Mouse (Mus musculus) layer of hippocampus, postnatal 14 days (tissue): Measurements from ENCODE around the gene Ptpn13. TPM values are rescaled to one million over a fixed set of nuclear protein-coding genes. Genes with fewer than 3 reads are reported as not detected.

Source experiments
- DNase-seq, 2 experiments: peaks; one replicate each; pipeline ENCODE4 v3.0.0; 2021 to 2022; ENCODE audit warnings: low spot score in 2 of 2, mixed read lengths in 1 of 2
- total RNA-seq, 2 experiments: library from RNA; stranded (reverse); gene quantifications; 2 replicates each; pipeline ENCODE4 v1.2.3; 2021

Ptpn13 gene
- total RNA-seq, 2 experiments from 2014 or later: 8.2 to 10.1 TPM

GRCm38 (mm10) chr5:103515876-103516275 is 90.9 kb downstream of the Ptpn13 start:
- DNase-seq: no peak

DNA sequence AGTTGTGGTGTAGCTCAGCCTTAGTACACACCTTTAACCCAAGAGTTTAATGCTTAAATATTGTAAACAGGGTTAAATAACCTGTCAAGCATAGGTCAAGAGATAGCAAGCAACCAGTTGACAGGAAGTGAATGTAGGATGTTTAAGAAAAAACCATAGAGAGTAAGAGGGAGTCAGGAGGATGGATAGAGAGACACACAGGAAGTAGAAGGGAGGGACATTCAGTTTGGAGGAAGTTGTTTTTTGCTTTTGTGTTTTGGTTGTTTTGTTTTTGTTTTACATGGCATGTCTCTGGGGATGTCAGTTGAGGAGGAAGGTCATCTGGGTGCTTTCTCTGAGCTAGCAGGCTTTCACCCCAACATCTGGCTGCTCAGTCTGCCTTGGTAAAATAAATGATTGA is 91.6 kb downstream of the Ptpn13 start:
- DNase-seq: no peak

DNA sequence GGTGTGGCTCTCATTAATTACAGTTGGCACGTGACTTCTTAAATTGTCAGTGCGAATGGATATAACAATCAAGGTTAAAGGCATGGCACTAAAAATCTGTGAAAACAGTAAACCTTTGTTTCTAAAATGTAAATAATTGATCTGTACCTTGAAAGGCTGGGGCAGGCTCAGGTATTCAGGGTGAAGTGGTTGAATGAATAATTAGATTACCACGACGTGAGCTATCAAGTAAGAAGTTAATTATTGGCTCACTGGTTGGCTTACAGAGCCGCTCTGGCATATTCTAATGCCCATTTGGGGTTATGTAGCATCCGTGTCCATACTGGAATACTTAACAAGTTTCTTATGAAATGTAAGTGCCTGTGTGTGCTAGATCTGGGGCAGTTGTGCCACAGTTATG is 92.6 kb downstream of the Ptpn13 start:
- no peak for DNase-seq

DNA sequence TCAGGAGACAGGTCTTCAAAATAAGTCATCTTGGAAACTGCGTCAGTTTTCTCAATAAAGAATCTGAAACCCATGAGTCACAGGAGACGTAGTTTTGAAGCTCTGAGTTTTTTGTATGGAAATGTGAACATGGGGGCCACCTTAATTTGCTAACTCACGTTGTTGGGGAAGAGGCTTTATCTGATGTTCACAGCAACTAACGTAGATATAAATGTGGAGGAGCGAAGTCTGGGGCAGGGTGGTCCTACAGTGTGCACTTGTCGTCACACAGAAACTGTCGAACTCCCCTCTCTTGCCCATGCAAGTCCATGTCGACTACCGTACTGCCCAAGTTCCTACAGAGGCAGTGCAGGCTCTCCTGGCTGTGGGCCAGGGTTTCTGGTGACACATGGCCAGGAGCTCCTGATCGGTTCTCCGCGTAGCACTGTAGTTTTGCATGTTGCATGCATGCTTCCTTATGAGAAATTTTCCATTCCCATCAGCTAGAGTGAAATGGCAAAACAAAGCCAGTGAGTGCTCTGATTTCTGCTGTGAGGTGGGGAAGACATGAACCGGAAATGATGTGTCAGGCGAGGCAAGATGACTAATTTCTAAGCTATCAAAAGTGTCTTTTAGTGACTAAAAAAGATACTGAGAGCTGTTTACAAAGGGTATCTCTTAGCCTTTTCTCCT is 93.9 kb downstream of the Ptpn13 start:
- no peak for DNase-seq

- DNase-seq: no peak
Observed at GRCm38 (mm10) chr5:103522371-103522770, 97.4 kb downstream of the Ptpn13 start.

DNA sequence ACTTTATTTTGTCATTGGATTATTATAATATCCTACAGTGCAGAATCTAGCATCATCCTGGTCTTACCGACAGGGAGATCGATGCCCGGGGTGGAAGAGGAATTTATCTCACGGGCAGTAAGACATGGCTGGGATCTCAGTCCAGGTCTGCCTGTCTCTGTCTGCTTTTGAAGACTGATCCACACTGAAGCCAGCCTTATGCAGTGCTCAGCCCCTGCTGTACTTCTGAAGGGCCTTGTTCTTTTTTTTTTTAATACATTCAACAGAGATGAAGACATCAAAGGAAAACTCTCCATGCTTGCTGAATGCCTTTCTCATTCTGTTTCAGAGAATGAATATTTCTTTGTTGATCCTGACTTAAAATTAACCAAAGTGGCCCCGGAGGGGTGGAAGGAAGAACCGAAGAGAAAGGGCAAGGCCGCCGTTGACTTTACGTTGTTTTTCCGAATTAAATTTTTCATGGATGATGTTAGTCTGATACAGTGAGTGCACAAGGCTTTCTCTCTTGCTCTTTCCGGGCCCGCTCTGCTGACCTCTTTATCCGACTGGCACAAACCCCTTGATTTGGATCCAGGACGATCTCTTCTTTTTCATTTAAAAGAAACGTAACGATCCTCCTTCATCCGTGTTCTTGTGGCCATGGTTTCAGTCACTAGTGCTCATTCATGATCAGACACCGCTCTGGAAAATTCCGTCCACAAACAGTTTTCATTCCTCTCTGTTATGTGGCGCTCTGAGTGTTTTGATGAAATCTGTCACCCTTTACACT is 101.9 kb downstream of the Ptpn13 start:
- no peak for DNase-seq

GRCm38 (mm10) chr5:103527437-103527718 is 102.4 kb downstream of the Ptpn13 start:
- no peak for DNase-seq

DNA sequence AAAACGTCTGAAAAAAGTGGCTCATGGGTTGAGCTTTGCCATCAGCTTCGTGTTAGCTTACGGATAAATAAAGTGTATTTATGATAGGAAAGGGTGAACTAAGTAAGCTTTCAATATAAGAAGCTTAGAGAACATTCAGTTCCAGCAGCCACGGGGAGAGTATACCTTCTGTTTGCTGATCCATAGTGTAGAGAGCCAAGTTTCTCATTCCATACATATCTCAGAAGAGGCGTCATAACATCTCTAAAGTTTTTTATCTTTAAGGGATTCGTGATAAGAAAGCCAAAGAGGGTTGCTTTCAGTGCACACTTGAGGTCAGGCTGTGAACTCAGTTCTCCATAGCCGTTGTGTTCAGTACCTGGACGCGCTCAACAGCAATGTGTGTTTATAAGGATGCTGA is 105.2 kb downstream of the Ptpn13 start:
- DNase-seq: no peak

DNA sequence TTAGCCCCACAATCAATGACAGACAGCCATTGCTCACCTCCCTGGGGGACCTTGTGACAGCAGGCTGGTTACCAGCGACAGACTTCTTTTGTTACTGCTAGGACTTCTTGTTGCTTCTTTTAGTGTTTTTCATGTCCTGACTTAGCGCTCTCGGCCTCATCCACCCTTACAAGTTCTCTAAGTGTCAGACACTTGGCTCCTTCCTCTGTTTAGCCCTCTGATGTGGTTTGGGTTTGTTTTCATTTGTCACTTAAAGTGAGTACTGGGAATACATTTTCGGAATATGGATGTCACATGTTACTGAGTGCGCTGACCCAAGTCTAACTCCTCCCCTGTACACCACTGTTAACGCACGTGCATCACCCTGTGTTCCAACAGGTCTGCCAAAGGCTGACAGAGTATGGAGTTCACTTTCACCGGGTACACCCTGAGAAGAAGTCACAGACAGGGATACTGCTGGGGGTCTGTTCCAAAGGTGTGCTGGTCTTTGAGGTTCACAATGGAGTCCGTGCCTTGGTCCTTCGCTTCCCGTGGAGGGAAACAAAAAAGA is 107.9 kb downstream of the Ptpn13 start:
- no peak for DNase-seq

DNA sequence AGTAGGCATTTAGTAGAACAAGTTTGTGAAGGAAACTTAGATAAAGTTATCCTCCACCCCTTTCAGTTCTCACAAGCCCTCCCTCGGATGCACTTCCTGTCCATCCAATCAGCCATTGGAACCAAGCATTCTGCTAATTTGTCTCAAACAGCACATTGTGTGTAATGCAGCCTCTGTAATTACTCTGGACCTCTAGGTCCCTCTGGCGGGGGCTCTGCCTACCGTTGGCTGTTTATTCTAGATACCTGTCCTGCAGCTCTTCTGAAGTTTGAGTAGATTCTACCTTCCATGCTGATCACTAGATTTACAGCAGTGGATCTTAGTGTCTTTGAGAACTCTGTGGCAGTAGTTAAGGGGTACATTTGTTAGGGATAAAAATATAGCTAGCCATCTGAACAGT is 109.5 kb downstream of the Ptpn13 start:
- no peak for DNase-seq

- no peak for DNase-seq
Observed at GRCm38 (mm10) chr5:103537429-103537828, 112.4 kb downstream of the Ptpn13 start.

GRCm38 (mm10) chr5:103540612-103541011 is 115.6 kb downstream of the Ptpn13 start:
- no peak for DNase-seq

DNA sequence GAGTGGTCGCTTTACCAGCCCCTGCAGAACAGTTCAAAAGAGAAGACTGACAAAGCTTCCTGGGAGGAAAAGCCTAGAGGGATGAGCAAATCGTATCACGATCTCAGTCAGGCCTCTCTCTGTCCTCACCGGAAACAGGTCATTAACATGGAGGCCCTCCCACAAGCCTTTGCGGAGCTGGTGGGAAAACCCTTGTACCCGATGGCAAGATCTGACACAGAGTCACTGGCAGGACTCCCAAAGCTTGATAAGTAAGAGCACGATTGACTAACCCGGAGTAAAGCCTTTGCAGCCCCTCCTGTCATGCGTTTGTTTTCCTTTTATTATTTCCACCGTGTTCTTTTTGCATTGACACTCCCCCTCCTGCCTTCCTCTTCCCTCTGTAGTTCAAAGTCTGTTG is 116.1 kb downstream of the Ptpn13 start:
- peak; percentile 9 to 13 for DNase-seq

- peak in 1 of 2 experiments; percentile 7 for DNase-seq
Observed at GRCm38 (mm10) chr5:103541542-103541941, 116.5 kb downstream of the Ptpn13 start.

GRCm38 (mm10) chr5:103545381-103546000 is 120.5 kb downstream of the Ptpn13 start:
- no peak for DNase-seq

DNA sequence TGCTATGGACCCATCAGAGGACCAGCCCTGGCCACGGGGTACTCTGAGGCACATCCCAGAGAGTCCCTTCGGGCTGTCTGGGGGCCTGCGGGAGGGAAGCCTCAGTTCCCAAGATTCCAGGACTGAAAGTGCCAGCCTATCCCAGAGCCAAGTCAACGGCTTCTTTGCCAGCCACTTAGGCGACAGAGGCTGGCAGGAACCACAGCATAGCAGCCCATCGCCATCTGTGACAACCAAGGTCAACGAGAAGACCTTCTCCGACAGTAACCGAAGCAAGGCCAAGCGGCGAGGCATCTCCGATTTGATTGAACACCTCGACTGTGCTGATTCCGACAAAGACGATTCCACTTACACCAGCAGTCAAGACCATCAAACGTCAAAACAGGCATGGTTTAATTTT is 129.8 kb downstream of the Ptpn13 start:
- DNase-seq: no peak

DNA sequence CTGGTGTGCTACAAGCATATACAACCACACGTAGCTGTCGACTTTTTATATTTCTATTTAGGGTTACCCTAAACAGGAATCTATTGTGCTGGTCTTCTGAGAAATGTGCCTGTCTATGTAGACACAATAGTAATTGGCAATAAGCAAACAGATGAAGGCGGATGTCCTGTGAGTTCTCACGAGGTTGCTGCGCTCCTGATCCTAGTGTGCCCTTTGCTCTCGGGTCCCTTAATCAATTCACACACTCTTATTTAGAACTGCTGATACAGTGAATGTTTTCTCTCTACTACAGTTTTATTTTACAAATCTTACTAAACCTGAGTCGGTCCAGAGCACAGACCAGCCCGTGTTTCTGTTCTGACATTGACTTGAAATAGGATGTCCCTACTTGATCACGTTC is 135.6 kb downstream of the Ptpn13 start:
- DNase-seq: no peak

DNA sequence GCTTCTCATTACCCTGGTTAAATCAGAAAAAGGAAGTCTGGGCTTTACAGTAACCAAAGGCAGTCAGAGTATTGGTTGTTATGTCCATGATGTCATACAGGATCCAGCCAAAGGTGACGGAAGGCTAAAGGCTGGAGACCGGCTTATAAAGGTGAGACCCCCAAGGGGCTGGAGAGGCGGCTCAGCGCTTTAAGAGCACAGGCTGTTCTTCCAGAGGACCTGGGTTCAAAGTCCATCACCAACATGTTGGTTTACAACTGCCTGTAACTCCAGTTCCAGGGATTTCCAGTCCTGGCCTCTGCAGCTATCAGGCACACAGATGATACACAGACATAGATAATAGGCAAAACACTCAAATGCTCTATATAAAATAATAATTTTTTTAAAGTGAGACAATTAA is 143.0 kb downstream of the Ptpn13 start:
- DNase-seq: no peak

DNA sequence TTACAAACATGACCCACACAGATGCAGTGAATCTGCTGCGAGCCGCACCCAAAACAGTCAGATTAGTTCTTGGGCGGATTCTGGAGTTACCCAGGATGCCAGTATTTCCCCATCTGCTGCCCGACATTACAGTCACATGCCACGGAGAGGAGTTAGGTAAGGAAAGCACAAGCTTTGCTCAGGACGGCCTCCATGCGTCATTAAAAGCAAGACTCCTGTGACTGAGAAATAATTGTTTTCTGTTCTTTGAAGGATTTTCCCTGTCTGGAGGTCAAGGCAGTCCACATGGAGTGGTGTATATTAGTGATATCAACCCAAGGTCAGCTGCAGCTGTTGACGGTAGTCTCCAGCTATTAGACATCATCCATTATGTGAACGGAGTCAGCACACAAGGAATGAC is 144.5 kb downstream of the Ptpn13 start:
- DNase-seq: no peak

DNA sequence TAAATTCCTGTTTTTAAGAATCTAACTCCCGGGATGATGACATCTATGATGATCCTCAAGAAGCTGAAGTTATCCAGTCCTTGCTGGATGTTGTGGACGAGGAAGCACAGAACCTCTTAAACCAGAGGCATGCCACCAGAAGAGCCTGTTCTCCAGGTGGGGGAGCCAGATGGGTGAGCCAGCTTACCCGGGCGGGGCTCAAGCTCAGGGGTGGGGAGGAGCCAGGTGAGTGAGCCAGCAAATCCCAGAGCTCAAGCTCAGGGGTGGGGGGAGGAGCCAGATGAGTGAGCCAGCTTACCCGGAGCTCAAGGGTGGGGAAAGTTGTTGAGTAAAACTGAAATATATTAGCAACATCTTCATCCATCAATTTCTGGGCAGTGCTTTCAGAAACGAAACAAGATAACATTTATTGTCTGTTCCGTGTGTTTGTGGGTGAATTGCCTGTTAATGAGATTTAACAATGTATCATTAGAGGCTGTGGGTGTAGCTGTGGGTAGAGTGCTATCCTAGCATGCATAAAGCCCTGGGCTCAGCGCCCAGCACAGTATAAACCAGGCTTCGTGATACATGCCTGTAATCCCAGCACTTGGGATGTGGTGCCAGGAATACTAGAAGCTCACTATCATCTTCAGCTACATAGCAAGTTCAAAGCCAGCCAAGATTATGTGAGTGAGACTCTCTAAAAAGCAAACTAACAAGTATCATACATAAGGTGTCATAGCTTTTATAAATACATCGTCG is 154.9 kb downstream of the Ptpn13 start:
- no peak for DNase-seq

DNA sequence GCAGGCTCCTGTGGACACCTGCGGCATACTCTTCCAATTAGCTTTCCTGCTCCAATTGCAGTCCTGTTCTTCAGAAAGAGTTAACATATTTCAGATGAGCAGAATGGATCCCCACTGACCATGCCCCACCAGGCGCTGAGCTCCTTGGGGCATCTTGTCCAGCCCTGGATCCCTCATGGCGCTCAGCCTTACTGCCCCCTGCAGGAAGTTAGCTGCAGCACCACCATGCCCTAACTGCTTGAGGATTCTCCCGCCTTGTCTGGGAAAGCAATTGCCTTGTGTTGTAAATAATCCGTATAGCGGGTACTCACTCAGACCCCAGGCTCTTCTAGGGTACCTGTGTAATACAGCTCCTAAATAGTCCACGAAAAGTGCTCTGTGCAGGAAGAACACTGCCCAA is 162.2 kb downstream of the Ptpn13 start:
- no peak for DNase-seq

GRCm38 (mm10) chr5:103591846-103592245 is 166.9 kb downstream of the Ptpn13 start:
- no peak for DNase-seq
